Mouse (Mus musculus) bone marrow, adult 2 months (tissue): ENCODE results near the gene Olfr16. TPM values are rescaled to one million over a fixed set of nuclear protein-coding genes. Genes with fewer than 3 reads are reported as not detected.

ENCODE experiments used
- H3K27ac ChIP-seq: fragments of 200-500 bp; 2 replicates; pipeline ENCODE4 v1.5.1; 2012; ENCODE audit warnings: low read depth, mild to moderate bottlenecking, control low read depth, inconsistent platforms, low read length; ENCODE audit not compliant: control insufficient read depth, poor library complexity, insufficient read depth
- H3K4me1 ChIP-seq: fragments of 200-500 bp; 2 replicates; pipeline ENCODE4 v1.6.1; 2011; ENCODE audit warnings: low read length; ENCODE audit not compliant: control insufficient read depth, insufficient read depth
- H3K4me3 ChIP-seq: fragments of 200-500 bp; replicated peaks from 2 replicates; pipeline ENCODE3; 2011; ENCODE audit warnings: mild to moderate bottlenecking, low read depth, low read length, control low read depth; ENCODE audit not compliant: control insufficient read depth
- CTCF ChIP-seq: fragments of 200-500 bp; IDR thresholded peaks from 2 replicates; pipeline ENCODE4 v1.5.1; 2011; ENCODE audit warnings: low read length, control low read depth; ENCODE audit not compliant: control insufficient read depth, insufficient read depth
- POLR2A ChIP-seq: fragments of 200-500 bp; IDR thresholded peaks from 2 replicates; pipeline ENCODE4 v1.6.1; 2011; ENCODE audit warnings: low read depth, mild to moderate bottlenecking, control low read depth, low read length, borderline replicate concordance; ENCODE audit not compliant: control insufficient read depth
- WGBS: fragments of 180-500 bp; shearing (Covaris S2); methylation state at CpG from one replicate; pipeline ENCODE4 v1.1.7; 2018; 5-methylcytosine and 5-hydroxymethylcytosine counted together
- polyA plus RNA-seq: library from polyadenylated mRNA; stranded (reverse); fragments of >200 nt; gene quantifications from 2 replicates; pipeline ENCODE4 v1.2.4, GENCODE M21; 2011; ENCODE audit warnings: low replicate concordance; ENCODE audit not compliant: missing spikeins, insufficient read depth, insufficient read length

The Olfr16 gene
- polyA plus RNA-seq, 1 experiment: not detected

DNA sequence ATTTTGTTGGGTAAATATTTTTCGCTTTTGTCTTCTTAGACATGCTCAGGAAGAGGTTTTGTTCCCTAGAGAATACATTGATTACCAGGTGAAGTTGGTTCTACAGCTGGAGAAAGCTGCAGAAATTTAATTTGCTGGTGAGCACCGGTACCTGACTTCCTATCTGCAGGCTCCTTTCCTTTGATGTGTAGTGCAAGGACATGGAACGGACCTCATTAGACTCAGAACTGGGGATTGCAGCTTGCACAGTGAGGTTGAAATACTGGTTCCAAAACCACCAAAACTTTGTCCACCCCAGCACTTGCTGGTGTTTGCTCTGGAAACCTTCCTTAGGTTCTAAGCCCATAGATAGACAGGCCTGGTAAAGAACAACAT, 40.4 kb downstream of the Olfr16 start:
- WGBS: 72% methylated on average over 3 of the region's 3 CpGs
- no peak overlapping the region for H3K27ac ChIP-seq
- H3K4me1 ChIP-seq: no peaks in the 10 kb centered on the region
- H3K4me3 ChIP-seq: no peak overlapping the region
- TF ChIP-seq CTCF (no peak), POLR2A (no peak)

Other genes starting within 250 kb of the Olfr16 start
- not detected in 2 replicates for gene Apcs, start 55.4 kb upstream of the Olfr16 start, polyA plus RNA-seq
- not detected in 2 replicates for gene Olfr1408, start 187.0 kb downstream of the Olfr16 start, polyA plus RNA-seq
- not detected in 2 replicates for gene Olfr1406, start 240.2 kb downstream of the Olfr16 start, polyA plus RNA-seq
- gene Olfr218, start 247.4 kb downstream of the Olfr16 start, polyA plus RNA-seq: not detected in 2 replicates